Mouse (Mus musculus): ENCODE data around the gene Rbfox3.
A peak's percentile ranks its signal among the peaks of the same experiment; 100 is the strongest.

Rbfox3 gene

GRCm38 (mm10) chr11:118445843-118446242 is 465.6 kb downstream of the Rbfox3 start:
- DNase-seq (ENCODE audit: low read depth, low spot score): peak; percentile 87

DNA sequence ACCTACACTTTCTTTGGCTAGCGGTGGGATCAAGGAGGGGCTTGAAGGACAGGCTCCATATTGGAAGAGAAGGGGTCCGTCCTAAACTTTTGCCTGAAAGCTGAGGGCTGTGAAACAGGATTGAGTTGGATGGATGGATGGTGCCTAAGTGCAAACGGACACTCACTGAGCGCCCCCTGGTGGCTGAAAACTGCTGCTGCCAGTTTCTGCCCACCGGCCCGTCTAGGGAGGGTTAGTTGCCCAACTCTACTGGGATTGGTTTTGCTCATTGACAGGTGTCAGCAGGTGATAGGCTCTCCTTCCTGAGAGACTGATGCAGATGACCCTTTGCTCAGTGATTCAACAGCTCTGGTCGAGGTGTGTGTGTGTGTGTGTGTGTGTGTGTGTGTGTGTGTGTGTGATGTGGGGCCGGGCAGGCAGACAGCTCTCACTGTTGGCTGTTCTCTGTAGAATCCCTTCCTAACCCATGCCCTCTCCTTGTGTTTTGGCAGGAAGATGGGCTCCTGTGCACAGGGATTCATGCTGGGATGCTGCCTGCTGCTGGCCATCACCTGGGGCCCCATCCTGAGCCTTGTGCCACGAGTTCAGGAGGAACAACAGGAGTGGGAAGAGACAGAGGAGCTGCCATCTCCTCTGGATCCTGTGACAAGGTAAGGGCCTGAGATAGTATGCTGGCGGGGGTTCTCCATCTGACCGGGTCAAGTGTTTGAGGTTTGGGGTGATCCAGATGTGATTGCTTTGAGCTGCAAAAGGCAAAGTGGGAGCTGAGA is 468.0 kb downstream of the Rbfox3 start:
- DNase-seq (ENCODE audit: low read depth, low spot score): peak; percentile 80

GRCm38 (mm10) chr11:118442691-118443090 is 468.7 kb downstream of the Rbfox3 start:
- DNase-seq (ENCODE audit: low read depth, low spot score): no peak

Data from CD4-positive, CD25-positive, alpha-beta regulatory T cell, adult 2 months (primary cell).